Mouse (Mus musculus): ENCODE results near the gene Ttc21a. TPM values are rescaled to one million over a fixed set of nuclear protein-coding genes. Genes with fewer than 3 reads are reported as not detected.

Gene Ttc21a
- polyA plus RNA-seq, 1 experiment from 2014 or later: 1.8 TPM

GRCm38 (mm10) chr9:119945173-119945900 lies 7.9 kb downstream of the Ttc21a start:
- Histone ChIP-seq H3K9me3 (ENCODE audit: low read length) (no peaks in the 10 kb centered on the region), H3K4me1 (ENCODE audit: insufficient read depth, low read depth, low read length) (no peaks in the 10 kb centered on the region), H3K4me2 (replicated peaks; ENCODE audit: low read depth, low read length) (no peak overlapping the region), H3K4me3 (ENCODE audit: low read depth, low read length) (no peak overlapping the region), H3K27me3 (replicated peaks; ENCODE audit: insufficient read depth, low read length) (no peaks in the 10 kb centered on the region), H3K9ac (replicated peaks; ENCODE audit: low read depth) (no peak overlapping the region), H3K36me3 (ENCODE audit: insufficient read depth, low read length) (no peaks in the 10 kb centered on the region), H3K27ac (ENCODE audit: low read length) (no peak overlapping the region)
- no peak for DNase-seq (ENCODE audit: low spot score)
- WGBS: 71% methylated on average over 12 of the region's 12 CpGs
- ATAC-seq: no peak
- TF ChIP-seq EP300 (IDR thresholded peaks at IDR 0.05) (no peak), CTCF (IDR thresholded peaks at IDR 0.05) (peak; percentile 73)

GRCm38 (mm10) chr9:119948804-119949203 lies 11.4 kb downstream of the Ttc21a start:
- TF ChIP-seq EP300 (IDR thresholded peaks at IDR 0.05) (no peak), CTCF (IDR thresholded peaks at IDR 0.05) (no peak)
- no peaks in the 10 kb centered on the region for H3K4me1 ChIP-seq (ENCODE audit: insufficient read depth, low read depth, low read length)
- no peak overlapping the region for H3K27ac ChIP-seq (ENCODE audit: low read length)
- ATAC-seq (peak; percentile 49), DNase-seq (ENCODE audit: low spot score) (peak; percentile 51)
- no peaks in the 10 kb centered on the region for H3K9me3 ChIP-seq (ENCODE audit: low read length)
- no peak overlapping the region for H3K9ac ChIP-seq (replicated peaks; ENCODE audit: low read depth)
- H3K27me3 ChIP-seq (replicated peaks; ENCODE audit: insufficient read depth, low read length): no peaks in the 10 kb centered on the region
- H3K36me3 ChIP-seq (ENCODE audit: insufficient read depth, low read length): no peaks in the 10 kb centered on the region
- no peak overlapping the region for H3K4me2 ChIP-seq (replicated peaks; ENCODE audit: low read depth, low read length)
- WGBS: 34% methylated on average over 3 of the region's 3 CpGs
- H3K4me3 ChIP-seq (ENCODE audit: low read depth, low read length): no peak overlapping the region

- no peak overlapping the region for H3K9ac ChIP-seq (replicated peaks; ENCODE audit: low read depth)
- no peaks in the 10 kb centered on the region for H3K9me3 ChIP-seq (ENCODE audit: low read length)
- ATAC-seq: peak; percentile 69
- no peak overlapping the region for H3K4me3 ChIP-seq (ENCODE audit: low read depth, low read length)
- no peak overlapping the region for H3K27ac ChIP-seq (ENCODE audit: low read length)
- 45% methylated on average over 6 of the region's 6 CpGs for WGBS
- no peaks in the 10 kb centered on the region for H3K27me3 ChIP-seq (replicated peaks; ENCODE audit: insufficient read depth, low read length)
- DNase-seq (ENCODE audit: low spot score): peak; percentile 42
- TF ChIP-seq EP300 (IDR thresholded peaks at IDR 0.05) (no peak), CTCF (IDR thresholded peaks at IDR 0.05) (no peak)
- no peaks in the 10 kb centered on the region for H3K36me3 ChIP-seq (ENCODE audit: insufficient read depth, low read length)
- no peaks in the 10 kb centered on the region for H3K4me1 ChIP-seq (ENCODE audit: insufficient read depth, low read depth, low read length)
- H3K4me2 ChIP-seq (replicated peaks; ENCODE audit: low read depth, low read length): no peak overlapping the region
Measured at GRCm38 (mm10) chr9:119950434-119950833, 13.0 kb downstream of the Ttc21a start.

GRCm38 (mm10) chr9:119951388-119951787 lies 14.0 kb downstream of the Ttc21a start:
- 76% methylated on average over 9 of the region's 9 CpGs for WGBS
- H3K4me2 ChIP-seq (replicated peaks; ENCODE audit: low read depth, low read length): no peak overlapping the region
- ATAC-seq (no peak), DNase-seq (ENCODE audit: low spot score) (no peak)
- H3K9me3 ChIP-seq (ENCODE audit: low read length): no peaks in the 10 kb centered on the region
- H3K9ac ChIP-seq (replicated peaks; ENCODE audit: low read depth): no peak overlapping the region
- no peak for TF ChIP-seq EP300 (IDR thresholded peaks at IDR 0.05)
- TF ChIP-seq CTCF (IDR thresholded peaks at IDR 0.05): no peak
- no peaks in the 10 kb centered on the region for H3K4me1 ChIP-seq (ENCODE audit: insufficient read depth, low read depth, low read length)
- no peaks in the 10 kb centered on the region for H3K27me3 ChIP-seq (replicated peaks; ENCODE audit: insufficient read depth, low read length)
- no peak overlapping the region for H3K4me3 ChIP-seq (ENCODE audit: low read depth, low read length)
- no peak overlapping the region for H3K27ac ChIP-seq (ENCODE audit: low read length)
- no peaks in the 10 kb centered on the region for H3K36me3 ChIP-seq (ENCODE audit: insufficient read depth, low read length)

- 0 out of 2 replicates have a peak, but pooled peaks cover 5% of the 10 kb centered on the region for H3K4me1 ChIP-seq (ENCODE audit: insufficient read depth, low read depth, low read length)
- no peak overlapping the region for H3K4me2 ChIP-seq (replicated peaks; ENCODE audit: low read depth, low read length)
- no peaks in the 10 kb centered on the region for H3K9me3 ChIP-seq (ENCODE audit: low read length)
- no peak overlapping the region for H3K27ac ChIP-seq (ENCODE audit: low read length)
- H3K4me3 ChIP-seq (ENCODE audit: low read depth, low read length): no peak overlapping the region
- ATAC-seq (no peak), DNase-seq (ENCODE audit: low spot score) (no peak)
- H3K9ac ChIP-seq (replicated peaks; ENCODE audit: low read depth): no peak overlapping the region
- no peaks in the 10 kb centered on the region for H3K27me3 ChIP-seq (replicated peaks; ENCODE audit: insufficient read depth, low read length)
- WGBS: 55% methylated on average over 9 of the region's 9 CpGs
- H3K36me3 ChIP-seq (ENCODE audit: insufficient read depth, low read length): no peaks in the 10 kb centered on the region
- TF ChIP-seq EP300 (IDR thresholded peaks at IDR 0.05) (no peak), CTCF (IDR thresholded peaks at IDR 0.05) (no peak)
Measured at GRCm38 (mm10) chr9:119958835-119959234, 21.4 kb downstream of the Ttc21a start.

- H3K9me3 ChIP-seq (ENCODE audit: low read length): no peaks in the 10 kb centered on the region
- ATAC-seq (no peak), DNase-seq (ENCODE audit: low spot score) (no peak)
- H3K27me3 ChIP-seq (replicated peaks; ENCODE audit: insufficient read depth, low read length): no peaks in the 10 kb centered on the region
- H3K9ac ChIP-seq (replicated peaks; ENCODE audit: low read depth): no peak overlapping the region
- 0 out of 2 replicates have a peak, but pooled peaks cover 5% of the 10 kb centered on the region for H3K4me1 ChIP-seq (ENCODE audit: insufficient read depth, low read depth, low read length)
- WGBS: 51% methylated on average over 4 of the region's 4 CpGs
- no peak overlapping the region for H3K4me2 ChIP-seq (replicated peaks; ENCODE audit: low read depth, low read length)
- H3K27ac ChIP-seq (ENCODE audit: low read length): no peak overlapping the region
- H3K4me3 ChIP-seq (ENCODE audit: low read depth, low read length): no peak overlapping the region
- no peaks in the 10 kb centered on the region for H3K36me3 ChIP-seq (ENCODE audit: insufficient read depth, low read length)
- no peak for TF ChIP-seq CTCF (IDR thresholded peaks at IDR 0.05)
- no peak for TF ChIP-seq EP300 (IDR thresholded peaks at IDR 0.05)
Measured at GRCm38 (mm10) chr9:119962216-119962615, 24.8 kb downstream of the Ttc21a start.
